Mouse (Mus musculus) C2C12 (cell line): ENCODE measurements around the gene Rasl11b.

ENCODE experiments used
- CEBPB ChIP-seq: IDR thresholded peaks from one replicate; pipeline ENCODE4 v1.6.1; 2011; ENCODE audit warnings: low read depth, mild to moderate bottlenecking, control low read depth, moderate library complexity
- CTCF ChIP-seq: IDR thresholded peaks from one replicate; pipeline ENCODE4 v1.5.1; 2011; ENCODE audit not compliant: control insufficient read depth, insufficient read depth, insufficient read length
- MYOG ChIP-seq: IDR thresholded peaks from one replicate; pipeline ENCODE4 v1.6.1; 2011; ENCODE audit not compliant: control insufficient read depth, insufficient read length; ENCODE audit errors: extremely low read depth
- USF1 ChIP-seq: IDR thresholded peaks from one replicate; pipeline ENCODE4 v1.6.1; 2011; ENCODE audit warnings: low read depth, mild to moderate bottlenecking, control low read depth, moderate library complexity

DNA sequence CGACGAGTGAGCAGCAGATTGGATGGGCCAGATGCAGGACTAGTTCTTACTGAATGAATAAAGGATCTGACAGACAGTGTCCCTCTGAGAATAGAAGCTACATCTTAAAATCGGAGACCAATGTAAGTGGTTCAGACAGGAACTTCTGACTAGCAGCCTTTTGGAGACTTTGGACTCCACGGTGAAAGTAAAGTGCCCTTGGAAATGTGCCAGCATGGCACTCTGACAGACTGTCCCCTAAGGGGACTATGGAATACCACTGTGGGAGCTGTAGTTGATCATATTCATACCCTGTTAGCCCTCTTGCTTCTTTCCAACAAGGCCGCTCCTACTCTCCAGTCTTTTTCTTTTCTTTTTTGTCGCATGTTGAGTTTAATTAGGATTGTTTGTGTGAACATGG is 31.9 kb upstream of the Rasl11b start:
- TF ChIP-seq CTCF, result no peak
- TF ChIP-seq MYOG, result no peak
- TF ChIP-seq CEBPB, result no peak
- TF ChIP-seq USF1, result no peak
